Mouse (Mus musculus): ENCODE data around the gene RPS10-NUDT3. TPM values are rescaled to one million over a fixed set of nuclear protein-coding genes. Genes with fewer than 3 reads are reported as not detected.

Gene RPS10-NUDT3
- polyA plus RNA-seq, 1 experiment: not detected

DNA sequence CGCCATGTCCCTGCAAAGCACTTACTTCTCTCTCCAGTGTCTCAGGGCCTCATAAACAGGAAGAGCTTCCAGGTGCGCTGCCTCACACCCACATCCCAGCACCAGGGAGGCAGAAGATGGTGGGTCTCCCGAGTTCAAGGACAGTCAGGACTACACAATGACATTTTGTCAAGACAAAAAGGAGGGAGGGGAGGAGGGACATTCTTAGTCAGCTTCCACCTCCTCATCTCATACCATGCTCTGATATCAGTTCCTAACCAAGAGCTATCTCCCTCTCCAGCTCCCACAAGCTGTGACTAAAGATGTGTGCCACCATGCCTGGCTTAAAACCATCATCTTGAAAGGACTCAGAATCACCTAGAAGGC, 23.5 kb downstream of the RPS10-NUDT3 start:
- 49% methylated on average over 3 of the region's 3 CpGs for WGBS
- H3K4me3 ChIP-seq (ENCODE audit: extremely low read depth, insufficient read depth, insufficient read length): no peak overlapping the region
- no peak for TF ChIP-seq POLR2A (IDR thresholded peaks at IDR 0.05; ENCODE audit: low read depth, low read length)
- no peak for TF ChIP-seq CTCF (IDR thresholded peaks at IDR 0.05; ENCODE audit: extremely low read depth, insufficient read depth, insufficient read length, insufficient replicate concordance)

GRCm38 (mm10) chr17:27610679-27611518, 24.1 kb downstream of the RPS10-NUDT3 start:
- Histone ChIP-seq H3K27me3 (ENCODE audit: control insufficient read depth, insufficient read depth, low read length) (no peaks in the 10 kb centered on the region), H3K36me3 (ENCODE audit: control insufficient read depth, insufficient read depth, low read length) (no peaks in the 10 kb centered on the region), H3K4me3 (ENCODE audit: extremely low read depth, insufficient read depth, insufficient read length) (no peak overlapping the region), H3K27ac (ENCODE audit: insufficient read depth, low read length) (no peak overlapping the region), H3K4me1 (ENCODE audit: control insufficient read depth, insufficient read depth, insufficient read length) (peaks cover 14% of the 10 kb centered on the region; the same call in 1 of the 2 replicates)
- TF ChIP-seq CTCF (IDR thresholded peaks at IDR 0.05; ENCODE audit: extremely low read depth, insufficient read depth, insufficient read length, insufficient replicate concordance): no peak
- TF ChIP-seq POLR2A (IDR thresholded peaks at IDR 0.05; ENCODE audit: low read depth, low read length): no peak
- WGBS: 67% methylated on average over 10 of the region's 10 CpGs
- no peak for DNase-seq (ENCODE audit: low read depth in 1 of 2, low spot score in 2 of 2)

More for the DNA sequence above, 23.5 kb downstream of the RPS10-NUDT3 start:
- DNase-seq (ENCODE audit: low read depth in 1 of 2, low spot score in 2 of 2): no peak
- H3K27ac ChIP-seq (ENCODE audit: insufficient read depth, low read length): no peak overlapping the region
- peaks cover 14% of the 10 kb centered on the region; the same call in 1 of the 2 replicates for H3K4me1 ChIP-seq (ENCODE audit: control insufficient read depth, insufficient read depth, insufficient read length)
- no peaks in the 10 kb centered on the region for H3K27me3 ChIP-seq (ENCODE audit: control insufficient read depth, insufficient read depth, low read length)
- H3K36me3 ChIP-seq (ENCODE audit: control insufficient read depth, insufficient read depth, low read length): no peaks in the 10 kb centered on the region

GRCm38 (mm10) chr17:27609576-27609975, 25.4 kb downstream of the RPS10-NUDT3 start:
- Histone ChIP-seq H3K4me1 (ENCODE audit: control insufficient read depth, insufficient read depth, insufficient read length) (peaks cover 14% of the 10 kb centered on the region; the same call in 1 of the 2 replicates), H3K27me3 (ENCODE audit: control insufficient read depth, insufficient read depth, low read length) (no peaks in the 10 kb centered on the region), H3K4me3 (ENCODE audit: extremely low read depth, insufficient read depth, insufficient read length) (no peak overlapping the region), H3K27ac (ENCODE audit: insufficient read depth, low read length) (no peak overlapping the region), H3K36me3 (ENCODE audit: control insufficient read depth, insufficient read depth, low read length) (no peaks in the 10 kb centered on the region)
- WGBS: 89% methylated on average over 7 of the region's 7 CpGs
- no peak for DNase-seq (ENCODE audit: low read depth in 1 of 2, low spot score in 2 of 2)
- TF ChIP-seq POLR2A (IDR thresholded peaks at IDR 0.05; ENCODE audit: low read depth, low read length): no peak
- no peak for TF ChIP-seq CTCF (IDR thresholded peaks at IDR 0.05; ENCODE audit: extremely low read depth, insufficient read depth, insufficient read length, insufficient replicate concordance)

- WGBS: 55% methylated on average over 21 of the region's 21 CpGs
- H3K27me3 ChIP-seq (ENCODE audit: control insufficient read depth, insufficient read depth, low read length): no peaks in the 10 kb centered on the region
- H3K4me3 ChIP-seq (ENCODE audit: extremely low read depth, insufficient read depth, insufficient read length): no peak overlapping the region
- TF ChIP-seq POLR2A (IDR thresholded peaks at IDR 0.05; ENCODE audit: low read depth, low read length) (no peak), CTCF (IDR thresholded peaks at IDR 0.05; ENCODE audit: extremely low read depth, insufficient read depth, insufficient read length, insufficient replicate concordance) (no peak)
- H3K4me1 ChIP-seq (ENCODE audit: control insufficient read depth, insufficient read depth, insufficient read length): peaks cover 8% of the 10 kb centered on the region; the same call in 1 of the 2 replicates
- no peak for DNase-seq (ENCODE audit: low read depth in 1 of 2, low spot score in 2 of 2)
- no peaks in the 10 kb centered on the region for H3K36me3 ChIP-seq (ENCODE audit: control insufficient read depth, insufficient read depth, low read length)
- no peak overlapping the region for H3K27ac ChIP-seq (ENCODE audit: insufficient read depth, low read length)
These were observed 31.3 kb downstream of the RPS10-NUDT3 start for GRCm38 (mm10) chr17:27603522-27604234.

GRCm38 (mm10) chr17:27603036-27603435, 32.0 kb downstream of the RPS10-NUDT3 start:
- H3K4me3 ChIP-seq (ENCODE audit: extremely low read depth, insufficient read depth, insufficient read length): no peak overlapping the region
- no peaks in the 10 kb centered on the region for H3K27me3 ChIP-seq (ENCODE audit: control insufficient read depth, insufficient read depth, low read length)
- peaks cover 14% of the 10 kb centered on the region; the same call in 1 of the 2 replicates for H3K4me1 ChIP-seq (ENCODE audit: control insufficient read depth, insufficient read depth, insufficient read length)
- no peak for TF ChIP-seq CTCF (IDR thresholded peaks at IDR 0.05; ENCODE audit: extremely low read depth, insufficient read depth, insufficient read length, insufficient replicate concordance)
- no peak for TF ChIP-seq POLR2A (IDR thresholded peaks at IDR 0.05; ENCODE audit: low read depth, low read length)
- no peak overlapping the region for H3K27ac ChIP-seq (ENCODE audit: insufficient read depth, low read length)
- WGBS: 89% methylated on average over 2 of the region's 2 CpGs
- H3K36me3 ChIP-seq (ENCODE audit: control insufficient read depth, insufficient read depth, low read length): no peaks in the 10 kb centered on the region
- DNase-seq (ENCODE audit: low read depth in 1 of 2, low spot score in 2 of 2): no peak

DNA sequence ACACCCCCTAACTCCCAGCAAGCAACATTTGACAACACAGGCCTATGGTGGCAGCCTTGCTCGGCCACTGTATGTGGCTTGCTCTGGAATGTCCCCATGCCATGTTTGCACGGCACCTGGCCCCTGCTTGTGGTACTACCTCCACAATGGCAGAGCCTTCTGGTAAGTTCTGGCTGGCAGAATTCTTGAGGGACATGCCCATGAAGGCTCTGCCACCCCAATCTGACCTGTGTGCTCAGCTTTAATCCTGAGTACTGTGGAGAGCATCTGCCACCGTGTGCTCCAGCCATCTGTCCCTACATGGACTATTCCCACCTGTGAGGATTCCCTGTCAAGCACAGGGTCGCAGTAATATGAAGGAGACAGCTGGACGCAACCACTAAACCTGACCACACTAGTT, 34.2 kb downstream of the RPS10-NUDT3 start:
- DNase-seq (ENCODE audit: low read depth in 1 of 2, low spot score in 2 of 2): no peak
- Histone ChIP-seq H3K4me1 (ENCODE audit: control insufficient read depth, insufficient read depth, insufficient read length) (peaks cover 15% of the 10 kb centered on the region; the same call in 1 of the 2 replicates), H3K27ac (ENCODE audit: insufficient read depth, low read length) (no peak overlapping the region), H3K27me3 (ENCODE audit: control insufficient read depth, insufficient read depth, low read length) (no peaks in the 10 kb centered on the region), H3K36me3 (ENCODE audit: control insufficient read depth, insufficient read depth, low read length) (peaks cover 5% of the 10 kb centered on the region; the same call in 1 of the 2 replicates), H3K4me3 (ENCODE audit: extremely low read depth, insufficient read depth, insufficient read length) (no peak overlapping the region)
- WGBS: 81% methylated on average over 5 of the region's 5 CpGs
- no peak for TF ChIP-seq CTCF (IDR thresholded peaks at IDR 0.05; ENCODE audit: extremely low read depth, insufficient read depth, insufficient read length, insufficient replicate concordance)
- no peak for TF ChIP-seq POLR2A (IDR thresholded peaks at IDR 0.05; ENCODE audit: low read depth, low read length)

Measured in spleen, adult 2 months (tissue).